Mouse (Mus musculus): ENCODE results near the gene Sh2d4b. TPM values are rescaled to one million over a fixed set of nuclear protein-coding genes. Genes with fewer than 3 reads are reported as not detected.
A peak's percentile ranks its signal among the peaks of the same experiment; 100 is the strongest.

The Sh2d4b gene
- total RNA-seq, 2 experiments from 2014 or later, result 0.57 to 1.2 TPM

GRCm38 (mm10) chr14:40864811-40865514, 28.1 kb downstream of the Sh2d4b start:
- intact Hi-C loops (cut with DNase I), result no loop called here
- DNase-seq, result no peak

GRCm38 (mm10) chr14:40863659-40864058, 29.4 kb downstream of the Sh2d4b start:
- no peak for DNase-seq
- intact Hi-C loops (cut with DNase I), result no loop called here

- intact Hi-C loops (cut with DNase I), result no loop called here
- no peak for DNase-seq
These were observed 30.0 kb downstream of the Sh2d4b start for GRCm38 (mm10) chr14:40863022-40863421.

GRCm38 (mm10) chr14:40852978-40853377, 40.1 kb downstream of the Sh2d4b start:
- DNase-seq, result no peak
- intact Hi-C loops (cut with DNase I), result no loop called here

- intact Hi-C loops (cut with DNase I), result no loop called here
- DNase-seq, result no peak
These were observed 55.7 kb downstream of the Sh2d4b start for GRCm38 (mm10) chr14:40837397-40837796.

- intact Hi-C loops (cut with DNase I), result no loop called here
- DNase-seq, result no peak
These were observed 62.6 kb downstream of the Sh2d4b start for GRCm38 (mm10) chr14:40830505-40830904.

GRCm38 (mm10) chr14:40830094-40830493, 63.0 kb downstream of the Sh2d4b start:
- intact Hi-C loops (cut with DNase I), result no loop called here
- DNase-seq, result no peak

- DNase-seq, result peak; percentile 57 to 66
- intact Hi-C loops (cut with DNase I), result no loop called here
These were observed 75.0 kb downstream of the Sh2d4b start for GRCm38 (mm10) chr14:40818051-40818450.

GRCm38 (mm10) chr14:40816715-40817114, 76.4 kb downstream of the Sh2d4b start:
- intact Hi-C loops (cut with DNase I), result no loop called here

GRCm38 (mm10) chr14:40791606-40792005, 101.5 kb downstream of the Sh2d4b start:
- DNase-seq, result peak; percentile 37 to 62
- intact Hi-C loops (cut with DNase I), result loop anchor here (2.0 to 5.0 kb wide), 3 partner anchors 101 to 1259 kb away; partner anchors contain the start of gene Sh2d4b

More at GRCm38 (mm10) chr14:40816715-40817114, 76.4 kb downstream of the Sh2d4b start:
- no peak for DNase-seq

- intact Hi-C loops (cut with DNase I), result no loop called here
- peak; percentile 8 to 24 for DNase-seq
These were observed 104.0 kb downstream of the Sh2d4b start for GRCm38 (mm10) chr14:40789110-40789509.

- intact Hi-C loops (cut with DNase I), result loop anchor here (10.0 kb wide), 1 partner anchor 55 kb away; no protein-coding TSS in a partner anchor
- DNase-seq, result no peak
These were observed 123.7 kb downstream of the Sh2d4b start for GRCm38 (mm10) chr14:40769097-40770090.

Other genes with a start within 250 kb of the Sh2d4b start
- gene Tspan14, start 73.5 kb upstream of the Sh2d4b start, total RNA-seq (2021), result 10 to 100 TPM; 28.1 to 30.4 TPM
- 10 to 100 TPM; 16.1 to 32.2 TPM for gene Fam213a, start 120.5 kb upstream of the Sh2d4b start, total RNA-seq (2021)
- not detected for gene Dydc2, start 175.9 kb upstream of the Sh2d4b start, total RNA-seq (2021)
- not detected for gene Dydc1, start 179.6 kb upstream of the Sh2d4b start, total RNA-seq (2021)
- not detected for gene Mat1a, start 211.8 kb upstream of the Sh2d4b start, total RNA-seq (2021)
- under 1 TPM in 1 of 2 experiments, not detected in 1; 0.34 TPM for gene Sftpa1, start 238.5 kb upstream of the Sh2d4b start, total RNA-seq (2021)